Mouse (Mus musculus) lung, postnatal 36 days (tissue): Measurements from ENCODE around the gene 2610301B20Rik.
A peak's percentile ranks its signal among the peaks of the same experiment; 100 is the strongest.
"Not testable (repeated sequence)": the region's sequence is repeated elsewhere in the genome, so short reads cannot be mapped to it uniquely, and the experiment has no call there.

Experiments
- DNase-seq: peaks from one replicate; pipeline ENCODE4 v3.0.0; 2022; ENCODE audit warnings: mixed read lengths

2610301B20Rik gene

GRCm38 (mm10) chr4:10873920-10874665 is at the start of gene 2610301B20Rik:
Gene 2610301B20Rik, plus strand, starts transcription at chr4:10874498.
- DNase-seq, result peak; percentile 94

DNA sequence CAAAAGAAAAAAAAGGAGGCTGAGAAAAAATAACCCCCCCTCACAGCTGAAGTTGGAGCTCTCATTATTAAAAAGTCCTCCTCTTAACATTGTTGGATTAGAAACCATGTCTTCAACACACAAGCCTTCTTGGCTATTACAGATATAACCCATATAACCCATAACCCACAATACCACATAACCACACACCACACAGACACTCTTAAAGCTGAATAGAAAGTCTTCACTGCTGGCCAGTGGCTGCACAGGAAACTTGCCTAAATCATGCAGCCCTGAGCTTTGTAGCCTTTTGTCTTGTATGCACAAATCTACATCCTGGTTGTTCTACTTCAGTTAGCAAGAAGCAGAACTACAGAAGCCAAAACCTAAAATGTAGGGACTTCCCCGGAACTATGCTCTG is 41.0 kb upstream of the 2610301B20Rik start:
- no peak for DNase-seq

DNA sequence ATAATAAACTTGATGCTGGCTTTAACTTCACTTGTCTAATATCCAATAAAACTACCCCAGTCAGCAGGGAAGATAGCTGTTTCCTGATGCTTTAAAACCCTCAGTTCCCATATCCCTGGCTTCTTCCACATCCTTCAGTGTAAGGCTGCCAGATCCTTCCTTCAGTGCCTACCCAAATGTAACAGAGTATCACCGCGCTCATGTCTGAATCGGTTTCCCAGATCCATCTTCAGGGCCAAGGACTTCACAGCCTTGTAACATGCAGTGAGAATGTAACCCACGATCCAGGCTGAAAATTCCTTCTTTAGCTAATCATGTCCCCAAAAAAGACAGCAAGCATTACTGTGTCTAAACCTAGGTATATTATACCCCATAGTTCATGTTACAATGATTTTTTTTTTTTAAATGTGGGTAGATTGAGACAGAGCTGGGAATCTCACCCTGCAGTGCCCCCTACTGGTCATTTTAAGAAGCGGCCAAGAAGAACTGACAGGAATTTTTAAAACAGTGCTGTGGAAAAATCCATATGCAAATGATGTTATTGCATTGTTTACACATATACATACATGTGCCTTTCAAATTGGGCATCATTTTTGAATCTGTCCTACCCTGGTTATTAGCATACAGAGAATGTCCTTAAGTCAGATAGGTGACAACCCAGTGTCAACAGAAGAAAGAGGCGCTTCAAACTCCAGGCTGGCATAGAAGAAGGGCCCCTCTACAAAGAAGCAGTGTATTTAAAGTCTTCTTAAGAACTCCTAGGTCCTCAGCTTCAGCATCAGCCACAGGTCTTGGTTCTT is 38.8 kb upstream of the 2610301B20Rik start:
- peak; percentile 48 for DNase-seq

- DNase-seq, result no peak
These were observed 28.4 kb upstream of the 2610301B20Rik start for GRCm38 (mm10) chr4:10845848-10846247.

DNA sequence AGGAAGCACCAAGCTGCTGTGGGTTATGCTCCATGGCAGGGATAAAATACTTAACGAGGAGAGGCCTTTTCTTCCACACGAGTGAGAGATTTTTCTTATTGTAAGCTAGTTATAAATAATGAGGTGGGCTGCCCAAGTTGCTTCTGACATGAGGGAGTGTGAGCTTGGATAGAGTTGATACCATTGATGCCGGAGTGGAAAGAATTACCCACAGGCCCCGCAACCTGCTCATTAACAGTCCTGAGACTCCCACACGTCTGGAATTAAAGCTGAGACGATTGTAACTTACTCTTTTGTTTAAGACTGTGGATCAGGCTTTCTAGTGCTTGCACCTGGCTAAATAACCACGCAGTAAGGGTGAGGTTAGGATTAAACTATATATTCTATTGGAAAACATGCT is 24.5 kb upstream of the 2610301B20Rik start:
- no peak for DNase-seq

- DNase-seq, result no peak
These were observed 23.3 kb upstream of the 2610301B20Rik start for GRCm38 (mm10) chr4:10851013-10851412.

DNA sequence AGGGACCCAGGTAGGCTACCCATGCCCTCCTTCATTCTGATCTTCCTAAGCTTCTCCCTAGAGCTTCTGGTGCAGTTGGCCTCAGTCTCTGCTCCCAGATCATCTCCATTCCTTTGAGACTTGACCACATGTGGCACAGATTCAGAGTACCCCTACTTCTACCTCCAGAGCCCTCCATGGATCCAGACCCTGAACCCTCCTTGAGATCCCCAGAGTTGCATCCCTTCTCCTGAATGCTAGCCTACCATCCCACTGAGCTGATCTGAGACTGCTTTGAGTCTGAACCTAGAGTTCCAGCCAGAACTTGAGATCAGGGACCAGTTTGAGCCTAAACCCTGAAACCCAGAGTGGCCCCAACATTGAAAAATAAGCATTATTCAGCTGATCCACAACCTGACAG is 15.1 kb upstream of the 2610301B20Rik start:
- DNase-seq, result no peak

DNA sequence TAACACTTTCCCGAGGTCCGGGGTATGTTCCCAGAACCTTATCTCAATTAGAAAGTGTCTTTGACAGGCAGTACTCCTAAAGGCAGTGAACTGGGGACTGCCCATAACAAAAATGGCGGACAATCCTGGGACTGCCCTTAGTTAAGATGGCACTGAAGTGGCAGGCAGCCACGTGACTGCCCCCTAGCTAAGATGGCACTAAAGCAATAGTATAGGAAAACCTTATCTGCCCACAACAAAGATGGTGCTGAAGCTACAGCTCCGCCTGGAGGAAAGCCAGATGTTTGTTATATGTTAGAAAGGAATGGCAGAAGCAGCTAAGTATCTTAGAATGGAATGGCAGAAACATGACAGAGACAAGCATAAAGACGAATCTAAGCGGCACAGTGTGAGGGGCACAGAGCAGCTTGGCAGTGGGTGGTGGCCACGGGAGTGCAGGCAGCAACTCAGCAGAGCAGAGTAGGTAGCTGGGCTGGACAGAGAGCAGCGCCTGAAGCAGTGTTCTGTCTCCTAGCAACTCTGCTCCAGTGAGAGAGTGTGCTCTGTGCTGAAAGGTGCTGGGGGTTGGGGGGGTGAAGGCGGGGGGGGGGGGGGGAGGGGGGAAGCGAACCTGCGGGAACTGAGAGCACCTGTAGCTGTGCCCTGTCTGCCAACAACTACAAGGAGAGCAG is 14.3 kb upstream of the 2610301B20Rik start:
- DNase-seq, result no peak

DNA sequence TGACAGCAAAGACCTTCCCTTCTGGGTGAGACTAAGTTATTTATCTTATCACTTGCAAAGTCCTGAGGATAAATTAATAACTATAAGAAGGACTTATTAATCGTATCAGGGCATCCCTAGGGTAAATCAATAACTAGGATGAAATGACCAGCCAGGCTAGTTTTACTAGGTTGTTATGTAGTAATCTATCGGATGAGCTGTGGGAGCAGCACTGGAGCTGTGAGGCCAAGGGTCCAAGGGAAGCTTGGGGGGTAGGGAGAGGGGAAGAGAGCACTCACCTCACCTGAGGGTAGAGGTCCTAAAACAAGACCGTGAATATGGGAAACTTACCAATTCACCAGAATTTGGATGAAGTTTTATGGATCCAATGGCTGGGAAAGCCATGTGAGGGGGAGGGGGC is 13.5 kb upstream of the 2610301B20Rik start:
- DNase-seq, result no peak

DNA sequence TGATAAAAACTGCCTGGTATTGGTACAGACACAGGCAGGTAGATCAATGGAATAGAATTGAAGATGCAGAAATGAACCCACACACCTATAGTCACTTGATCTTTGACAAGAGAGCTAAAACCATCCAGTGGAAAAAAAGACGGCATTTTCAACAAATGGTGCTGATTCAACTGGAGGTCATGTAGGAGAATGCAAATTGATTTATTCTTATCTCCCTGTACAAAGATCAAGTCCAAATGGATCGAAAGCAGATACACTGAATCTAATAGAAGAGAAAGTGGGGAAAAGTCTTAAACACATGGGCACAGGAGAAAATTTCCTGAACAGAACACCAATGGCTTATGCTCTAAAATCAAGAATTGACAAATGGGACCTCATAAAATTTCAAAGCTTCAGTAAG is 11.4 kb upstream of the 2610301B20Rik start:
- not testable (repeated sequence) for DNase-seq

- DNase-seq, result peak; percentile 13
These were observed 2.1 kb upstream of the 2610301B20Rik start for GRCm38 (mm10) chr4:10872231-10872630.

DNA sequence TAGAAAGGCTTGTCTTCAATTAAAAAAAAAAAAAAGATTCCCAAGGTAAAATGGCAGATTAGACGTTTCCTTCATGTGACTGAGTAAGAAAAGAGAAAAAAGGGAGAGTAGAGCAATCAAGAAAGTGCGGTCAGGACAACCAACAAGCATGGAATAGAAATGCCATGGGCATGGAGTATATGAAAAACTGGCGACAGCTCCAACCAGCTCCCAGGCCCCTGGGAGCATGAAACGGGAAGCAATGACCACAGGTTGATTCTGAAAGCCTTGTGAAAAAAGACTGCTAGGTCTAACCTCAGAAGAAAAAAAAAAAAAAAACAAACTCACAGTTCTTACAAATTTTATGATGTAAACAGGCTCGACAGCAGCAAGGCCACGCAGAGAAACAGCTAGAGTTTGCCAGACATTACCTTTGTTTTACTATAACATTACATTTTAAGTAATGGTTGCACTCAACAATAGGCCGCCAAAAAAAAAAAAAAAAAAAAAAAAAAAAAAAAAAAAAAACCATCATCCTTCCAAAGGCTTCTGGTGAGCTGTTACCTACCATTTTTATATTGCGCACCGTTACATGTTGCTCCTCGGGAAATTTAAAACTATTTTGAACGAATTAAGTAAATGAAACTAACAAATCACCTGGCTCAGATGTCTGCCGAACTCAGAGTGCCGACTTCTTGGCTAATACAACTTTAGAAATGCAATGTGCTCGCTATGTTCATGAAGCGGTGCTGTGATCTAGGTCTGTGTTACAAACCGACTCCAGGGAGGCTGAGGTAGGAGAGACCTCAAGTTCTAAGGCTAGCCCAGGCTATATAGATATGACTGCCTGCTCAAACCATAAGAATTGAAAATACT is 1.4 kb upstream of the 2610301B20Rik start:
- peak; percentile 11 for DNase-seq

- DNase-seq, result no peak
These were observed 764 bp upstream of the 2610301B20Rik start for GRCm38 (mm10) chr4:10873549-10873919.

GRCm38 (mm10) chr4:10874718-10875121 is 422 bp downstream of the 2610301B20Rik start:
- peak; percentile 59 for DNase-seq

- DNase-seq, result peak; percentile 36
These were observed 1.1 kb downstream of the 2610301B20Rik start for GRCm38 (mm10) chr4:10875407-10875806.

GRCm38 (mm10) chr4:10877057-10877456 is 2.8 kb downstream of the 2610301B20Rik start:
- no peak for DNase-seq

GRCm38 (mm10) chr4:10883740-10884408 is 9.6 kb downstream of the 2610301B20Rik start:
- peak; percentile 74 for DNase-seq

- no peak for DNase-seq
These were observed 14.5 kb downstream of the 2610301B20Rik start for GRCm38 (mm10) chr4:10888835-10889234.

DNA sequence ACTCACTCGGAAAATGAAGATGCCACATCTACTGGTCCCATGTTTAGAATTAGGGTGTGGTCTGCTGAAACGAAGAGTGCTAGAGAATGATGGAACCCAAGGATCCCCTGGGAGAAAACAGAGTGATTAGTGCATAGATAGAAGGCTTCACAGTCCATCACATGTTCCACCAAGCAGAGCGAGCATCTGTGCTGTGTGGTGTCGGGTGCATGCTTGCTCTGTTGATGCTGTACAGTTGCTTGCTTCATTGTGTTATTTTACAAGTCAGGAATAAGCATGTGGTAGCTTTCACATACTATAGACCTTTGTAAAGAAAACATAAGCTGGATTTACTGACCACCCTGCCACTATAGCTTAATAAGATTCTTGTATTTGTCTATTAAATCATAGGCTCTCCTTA is 22.0 kb downstream of the 2610301B20Rik start:
- no peak for DNase-seq

DNA sequence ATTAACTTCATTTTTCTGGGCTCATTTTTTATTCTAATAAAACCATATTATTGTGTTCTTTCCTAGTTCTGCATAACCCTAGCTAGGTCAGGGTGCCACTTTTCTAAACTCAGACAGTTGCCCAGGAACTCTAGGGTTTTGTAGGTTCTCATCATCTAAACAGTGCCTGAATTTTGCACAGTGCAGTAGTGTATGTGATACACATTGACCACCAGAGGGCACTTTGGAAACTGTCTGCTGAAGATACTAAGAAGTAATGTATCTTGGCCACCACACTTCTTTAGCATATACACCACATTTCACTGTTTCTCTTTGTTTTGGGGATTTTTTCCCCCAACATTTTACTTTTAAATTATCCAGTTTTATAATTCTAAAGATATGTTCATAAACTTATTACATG is 22.6 kb downstream of the 2610301B20Rik start:
- DNase-seq, result peak; percentile 47

DNA sequence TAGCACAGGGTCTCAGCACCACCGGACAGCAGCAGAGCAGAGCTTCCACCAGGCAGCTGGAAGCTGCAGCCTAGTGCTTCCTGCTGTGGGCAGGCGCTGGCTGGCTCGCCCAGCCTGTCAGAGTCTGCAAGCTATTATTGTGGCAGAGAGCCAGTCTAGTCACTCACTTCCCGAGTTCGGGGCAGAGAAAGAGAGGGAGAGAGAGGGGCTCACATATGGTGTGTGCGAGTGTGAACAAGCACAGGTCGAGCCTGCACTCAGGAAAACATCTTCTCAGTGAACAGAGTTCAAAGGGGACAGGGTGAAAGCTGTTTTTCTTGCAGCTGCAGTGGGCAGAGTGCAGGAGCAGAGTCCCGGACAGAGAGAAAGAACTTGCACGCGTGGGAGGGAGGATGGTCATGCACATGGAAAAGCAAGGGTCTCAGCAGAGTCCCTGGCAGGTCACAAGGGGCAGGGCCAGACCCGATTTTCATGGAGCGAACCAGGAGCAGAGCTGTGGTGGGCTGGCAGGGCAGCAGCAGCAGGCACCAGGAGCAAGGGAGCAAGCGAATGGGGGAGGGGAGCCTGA is 31.0 kb downstream of the 2610301B20Rik start:
- DNase-seq, result no peak

DNA sequence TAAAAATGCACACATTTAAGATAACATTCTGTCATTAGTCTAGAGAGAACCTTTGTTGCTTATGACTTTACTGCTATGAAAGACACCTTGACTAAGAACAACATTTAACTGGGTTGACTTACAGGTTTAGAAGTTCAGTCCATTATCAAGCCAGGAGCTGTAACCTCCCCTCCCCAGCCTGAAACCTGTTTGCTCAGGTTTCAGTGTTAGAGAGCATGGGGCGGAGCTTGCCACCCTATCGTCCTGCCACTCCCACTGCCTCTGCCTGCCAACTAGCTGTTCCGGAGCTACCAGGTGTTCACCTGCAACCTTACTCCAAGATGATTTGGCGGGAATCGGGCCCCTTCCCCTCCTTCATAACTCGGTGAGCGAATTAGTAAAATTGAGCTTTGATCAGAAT is 37.1 kb downstream of the 2610301B20Rik start:
- peak; percentile 78 for DNase-seq
